Mouse (Mus musculus) embryonic facial prominence, embryonic 15.5 days (tissue): ENCODE measurements around the gene Vmn2r80. TPM values are rescaled to one million over a fixed set of nuclear protein-coding genes. Genes with fewer than 3 reads are reported as not detected.
"Not testable (repeated sequence)": the region's sequence is repeated elsewhere in the genome, so short reads cannot be mapped to it uniquely, and the experiment has no call there.

Source experiments
- ATAC-seq: fragments of 200-750 bp; cut with Nextera tagmentation; 2 replicates; pipeline ENCODE4 v1.8.0; 2017; ENCODE audit warnings: low read depth, moderate TSS enrichment; ENCODE audit not compliant: insufficient number of reproducible peaks, low FRiP score, low TSS enrichment
- H3K27ac ChIP-seq: fragments of 300-500 bp; sonication (generic); replicated peaks from 2 replicates; pipeline ENCODE4 v1.5.1; 2015; ENCODE audit warnings: mild to moderate bottlenecking, inconsistent platforms
- H3K27me3 ChIP-seq: fragments of 300-500 bp; sonication (generic); 2 replicates; pipeline ENCODE4 v1.6.1; 2015; ENCODE audit warnings: inconsistent platforms
- H3K36me3 ChIP-seq: fragments of 300-500 bp; sonication (generic); 2 replicates; pipeline ENCODE4 v1.6.1; 2015; ENCODE audit warnings: mild to moderate bottlenecking, inconsistent platforms
- H3K4me1 ChIP-seq: fragments of 300-500 bp; sonication (generic); 2 replicates; pipeline ENCODE4 v1.6.1; 2015; ENCODE audit warnings: inconsistent platforms
- H3K4me2 ChIP-seq: fragments of 300-500 bp; sonication (generic); replicated peaks from 2 replicates; pipeline ENCODE4 v1.6.1; 2015; ENCODE audit warnings: mild to moderate bottlenecking, inconsistent platforms
- H3K4me3 ChIP-seq: fragments of 300-500 bp; sonication (generic); replicated peaks from 2 replicates; pipeline ENCODE4 v1.5.1; 2015; ENCODE audit warnings: mild to moderate bottlenecking, inconsistent platforms
- H3K9ac ChIP-seq: fragments of 300-500 bp; sonication (generic); 2 replicates; pipeline ENCODE4 v1.6.1; 2015; ENCODE audit warnings: inconsistent platforms
- H3K9me3 ChIP-seq: fragments of 300-500 bp; sonication (generic); replicated peaks from 2 replicates; pipeline ENCODE4 v1.6.1; 2016; ENCODE audit warnings: inconsistent platforms
- WGBS: fragments of 180-500 bp; shearing (Covaris S2); methylation state at CpG from one replicate; pipeline ENCODE4 v1.1.7; 2015; 5-methylcytosine and 5-hydroxymethylcytosine counted together
- polyA plus RNA-seq: library from polyadenylated mRNA; unstranded; fragments of >200 nt; fragmentation: Nextera tagmentation; extraction: Ambion mirVana; gene quantifications from 2 replicates; pipeline ENCODE4 v1.2.1, GENCODE M21; 2015

Vmn2r80 gene
- polyA plus RNA-seq = not detected in 2 replicates

DNA sequence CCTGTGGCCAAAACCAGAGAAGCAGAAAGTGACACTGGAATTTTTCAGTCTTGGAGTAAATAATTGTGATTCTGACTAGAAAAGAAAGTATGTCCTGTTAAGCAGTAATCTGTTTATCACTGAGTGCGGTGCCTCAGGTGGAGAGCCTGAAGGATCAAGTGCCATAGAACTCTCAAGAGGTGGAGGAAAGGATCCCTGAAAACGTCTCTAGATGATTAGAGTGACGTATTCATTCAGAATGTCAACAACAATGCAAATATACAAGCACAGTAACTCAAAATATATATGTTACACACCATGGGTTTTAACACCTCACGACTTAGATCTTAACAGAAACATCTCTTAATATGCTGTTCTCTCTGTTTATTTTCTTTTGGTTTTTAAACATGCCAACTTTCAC lies at the start of gene Vmn2r80:
Vmn2r80 (plus strand) TSS at position 301 of the 400 bp plus-strand sequence.
- not testable (repeated sequence) for H3K4me2 ChIP-seq, H3K27ac ChIP-seq, H3K4me1 ChIP-seq, ATAC-seq, H3K36me3 ChIP-seq, H3K9ac ChIP-seq, H3K9me3 ChIP-seq, H3K4me3 ChIP-seq, H3K27me3 ChIP-seq
- WGBS = 70% methylated on average over 4 of the region's 4 CpGs

DNA sequence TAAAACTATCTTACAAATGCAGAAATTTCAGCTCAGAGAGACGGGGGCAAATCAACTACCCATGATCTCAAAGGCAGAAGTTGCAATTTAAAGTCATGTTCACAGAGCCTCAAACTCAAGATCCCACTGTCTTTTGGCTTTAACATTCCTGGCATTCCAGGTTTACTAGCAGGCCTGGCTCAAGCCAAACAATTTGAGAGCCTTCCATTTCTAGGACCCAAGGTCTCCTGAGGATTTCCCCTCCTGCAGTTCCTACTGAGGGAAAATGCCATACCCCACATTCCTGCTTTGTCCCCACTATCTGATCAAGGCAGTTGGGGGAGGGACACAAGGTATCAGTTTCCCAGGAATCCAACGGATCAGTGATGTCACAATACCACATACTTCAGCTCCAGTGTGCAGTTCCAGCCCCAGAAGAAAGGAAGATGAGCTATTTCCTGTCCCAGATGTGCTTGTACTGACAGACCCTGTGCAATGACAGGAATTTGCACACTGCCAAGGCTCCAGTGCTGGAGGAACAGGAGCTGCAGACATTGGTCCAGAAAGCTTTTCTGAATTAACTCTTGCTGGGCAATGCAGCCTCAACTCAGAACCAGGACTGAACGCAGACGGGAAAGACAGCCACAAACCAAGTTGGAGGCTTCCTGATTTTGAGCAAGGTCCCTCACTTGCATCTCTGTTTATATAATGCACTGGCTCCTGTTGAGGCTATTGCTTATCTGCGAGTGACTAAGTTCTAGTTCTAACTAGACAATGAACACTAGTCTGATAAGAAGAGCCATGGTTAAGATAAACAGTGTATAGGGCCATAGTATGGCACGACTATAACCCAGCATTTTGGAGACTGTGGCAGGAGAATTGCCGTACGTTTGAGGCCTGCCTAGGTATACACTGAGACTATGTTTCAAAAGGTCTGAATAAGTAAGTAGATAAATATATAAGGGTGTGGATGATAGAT lies 42.0 kb upstream of the Vmn2r80 start:
- Histone ChIP-seq H3K27ac (no peak overlapping the region; the same call in 1 of the 2 replicates), H3K9ac (no peak overlapping the region), H3K4me3 (no peak overlapping the region), H3K27me3 (no peaks in the 10 kb centered on the region), H3K4me2 (no peak overlapping the region), H3K36me3 (no peaks in the 10 kb centered on the region), H3K4me1 (peaks cover 6% of the 10 kb centered on the region; the same call in 1 of the 2 replicates), H3K9me3 (no peaks in the 10 kb centered on the region)
- ATAC-seq = no peak
- 45% methylated on average over 8 of the region's 8 CpGs for WGBS

DNA sequence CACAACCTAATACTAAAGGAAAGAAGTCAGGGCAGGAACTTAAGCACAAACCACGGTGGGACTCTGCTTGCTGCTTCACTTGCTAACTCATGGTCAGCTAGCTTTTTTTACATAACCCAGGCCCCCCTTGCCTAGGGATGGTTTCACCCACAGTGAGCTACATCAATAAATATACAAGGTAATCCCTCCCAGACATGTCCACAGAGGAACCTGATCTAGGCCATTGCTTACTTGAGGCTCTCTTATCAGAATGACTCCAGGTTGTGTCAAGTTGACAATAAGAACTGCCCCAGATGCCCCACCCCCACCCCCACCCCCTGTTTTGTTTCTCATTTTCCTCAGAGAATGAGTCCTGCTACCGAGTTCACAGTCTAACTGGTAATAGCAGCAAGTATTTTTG lies 41.0 kb upstream of the Vmn2r80 start:
- Histone ChIP-seq H3K4me2 (no peak overlapping the region), H3K9me3 (no peaks in the 10 kb centered on the region), H3K27ac (no peak overlapping the region), H3K36me3 (no peaks in the 10 kb centered on the region), H3K4me3 (no peak overlapping the region), H3K9ac (no peak overlapping the region), H3K4me1 (peaks cover 6% of the 10 kb centered on the region; the same call in 1 of the 2 replicates), H3K27me3 (no peaks in the 10 kb centered on the region)
- ATAC-seq = no peak
- WGBS = 67% methylated on average over 2 of the region's 2 CpGs

- no peaks in the 10 kb centered on the region for H3K36me3 ChIP-seq
- H3K9me3 ChIP-seq = no peaks in the 10 kb centered on the region
- peaks cover 6% of the 10 kb centered on the region; the same call in 1 of the 2 replicates for H3K4me1 ChIP-seq
- no peak overlapping the region for H3K4me2 ChIP-seq
- 85% methylated on average over 1 of the region's 1 CpGs for WGBS
- no peak overlapping the region for H3K9ac ChIP-seq
- no peak for ATAC-seq
- H3K4me3 ChIP-seq = no peak overlapping the region
- no peak overlapping the region for H3K27ac ChIP-seq
- no peaks in the 10 kb centered on the region for H3K27me3 ChIP-seq
Observed at GRCm38 (mm10) chr10:79109156-79109555, 39.4 kb upstream of the Vmn2r80 start.

GRCm38 (mm10) chr10:79110482-79110881 lies 38.1 kb upstream of the Vmn2r80 start:
- no peak overlapping the region for H3K4me2 ChIP-seq
- no peaks in the 10 kb centered on the region for H3K9me3 ChIP-seq
- no peaks in the 10 kb centered on the region for H3K36me3 ChIP-seq
- H3K4me1 ChIP-seq = peaks cover 6% of the 10 kb centered on the region; the same call in 1 of the 2 replicates
- no peak overlapping the region for H3K27ac ChIP-seq
- no peaks in the 10 kb centered on the region for H3K27me3 ChIP-seq
- WGBS = 86% methylated on average over 5 of the region's 5 CpGs
- H3K9ac ChIP-seq = no peak overlapping the region
- 0 out of 2 replicates have a peak, but pooled peaks have one; percentile 11 for ATAC-seq
- no peak overlapping the region for H3K4me3 ChIP-seq

GRCm38 (mm10) chr10:79115085-79115484 lies 33.5 kb upstream of the Vmn2r80 start:
- Histone ChIP-seq H3K27me3 (no peaks in the 10 kb centered on the region), H3K9me3 (no peaks in the 10 kb centered on the region), H3K4me3 (no peak overlapping the region), H3K4me1 (peaks cover 3% of the 10 kb centered on the region; the same call in 1 of the 2 replicates), H3K9ac (no peak overlapping the region), H3K36me3 (no peaks in the 10 kb centered on the region), H3K27ac (no peak overlapping the region), H3K4me2 (no peak overlapping the region)
- no peak for ATAC-seq
- WGBS = 69% methylated on average over 1 of the region's 1 CpGs

DNA sequence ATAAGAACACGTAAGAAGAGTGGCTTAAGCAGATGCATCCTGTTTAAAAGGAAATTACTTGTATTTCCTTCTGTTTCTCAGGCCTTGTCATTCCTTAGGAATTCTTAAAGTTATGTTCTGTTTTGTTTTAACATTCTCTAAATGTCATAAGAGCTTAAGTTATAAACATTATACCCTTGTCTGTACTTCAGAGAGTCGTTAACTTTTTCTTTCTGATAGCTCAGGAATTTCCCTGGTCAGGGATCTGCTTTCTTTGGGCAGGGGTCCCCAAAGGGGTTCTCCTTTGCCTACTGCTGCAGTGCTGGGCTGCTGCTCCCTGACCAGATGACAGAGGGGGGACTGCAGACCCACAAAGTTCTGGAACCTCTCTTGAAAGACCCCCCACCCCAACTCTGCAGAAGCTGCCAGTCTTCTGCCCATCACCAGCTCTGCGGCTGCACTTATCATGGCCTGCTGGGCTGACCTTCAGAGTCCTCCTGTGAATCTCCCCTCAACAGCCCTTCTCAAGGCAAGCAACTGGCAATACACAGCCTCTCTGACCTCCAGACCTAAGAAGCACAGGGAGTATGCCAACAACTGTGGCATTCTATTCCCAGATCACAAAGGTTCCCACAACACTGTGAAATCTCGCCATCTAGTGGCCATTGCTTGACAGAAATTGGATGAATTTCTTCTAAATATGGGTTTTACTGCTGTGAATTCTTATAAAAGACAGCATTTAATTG lies 32.3 kb upstream of the Vmn2r80 start:
- no peak overlapping the region for H3K4me3 ChIP-seq
- no peak overlapping the region for H3K9ac ChIP-seq
- H3K36me3 ChIP-seq = no peaks in the 10 kb centered on the region
- no peak overlapping the region for H3K27ac ChIP-seq
- no peaks in the 10 kb centered on the region for H3K9me3 ChIP-seq
- H3K27me3 ChIP-seq = no peaks in the 10 kb centered on the region
- peaks cover 3% of the 10 kb centered on the region; the same call in 1 of the 2 replicates for H3K4me1 ChIP-seq
- no peak for ATAC-seq
- no peak overlapping the region for H3K4me2 ChIP-seq
- 30% methylated on average over 4 of the region's 4 CpGs for WGBS

DNA sequence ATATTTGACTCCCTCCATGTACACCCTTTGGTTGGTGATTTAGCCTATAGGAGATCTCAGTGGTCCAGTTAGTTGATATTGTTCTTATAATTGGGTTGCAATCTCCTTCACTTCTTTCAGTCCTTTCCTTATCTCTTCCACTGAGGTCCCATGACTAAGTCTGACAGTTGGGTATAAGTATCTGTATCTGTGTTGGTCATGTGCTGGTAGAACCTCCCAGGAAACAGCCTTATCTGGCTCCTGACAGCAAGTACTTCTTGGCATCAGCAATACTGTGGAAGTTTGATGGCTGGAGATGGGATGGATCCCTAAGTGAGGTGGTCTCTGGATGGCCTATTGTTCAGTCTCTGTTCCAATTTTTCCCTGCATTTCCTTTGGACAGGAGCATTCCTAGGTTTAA lies 3.0 kb downstream of the Vmn2r80 start:
- Histone ChIP-seq H3K36me3 (no peaks in the 10 kb centered on the region), H3K27me3 (no peaks in the 10 kb centered on the region), H3K27ac (no peak overlapping the region), H3K9ac (no peak overlapping the region), H3K9me3 (no peaks in the 10 kb centered on the region), H3K4me1 (no peaks in the 10 kb centered on the region), H3K4me2 (no peak overlapping the region), H3K4me3 (no peak overlapping the region)
- ATAC-seq = no peak

DNA sequence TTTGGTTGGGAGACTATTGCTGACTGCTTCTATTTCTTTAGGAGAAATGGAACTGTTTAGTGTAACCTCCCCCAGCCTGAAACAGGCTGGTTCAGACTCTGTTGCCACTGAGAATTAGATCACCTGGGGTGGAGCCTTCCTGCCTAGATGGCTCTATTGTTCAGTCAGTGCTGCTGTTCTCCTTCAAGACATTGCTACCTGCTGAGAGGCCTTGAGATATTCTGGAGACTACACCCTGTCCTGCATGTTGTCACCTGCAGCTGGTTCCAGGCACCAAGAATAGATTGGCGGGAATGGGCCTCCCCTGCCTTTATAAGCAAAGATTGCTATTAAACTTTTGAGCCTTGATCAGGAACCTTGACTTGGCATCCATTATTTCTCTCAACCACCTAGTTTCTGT lies 51.4 kb downstream of the Vmn2r80 start:
- 78% methylated on average over 1 of the region's 1 CpGs for WGBS
- not testable (repeated sequence) for H3K27me3 ChIP-seq, H3K36me3 ChIP-seq, H3K27ac ChIP-seq, H3K4me3 ChIP-seq, H3K9me3 ChIP-seq, ATAC-seq, H3K4me2 ChIP-seq, H3K4me1 ChIP-seq, H3K9ac ChIP-seq

GRCm38 (mm10) chr10:79220432-79220831 lies 71.9 kb downstream of the Vmn2r80 start:
- Histone ChIP-seq H3K4me3 (no peak overlapping the region), H3K9me3 (no peaks in the 10 kb centered on the region), H3K36me3 (no peaks in the 10 kb centered on the region), H3K27me3 (no peaks in the 10 kb centered on the region), H3K4me1 (no peaks in the 10 kb centered on the region), H3K27ac (no peak overlapping the region), H3K9ac (no peak overlapping the region), H3K4me2 (no peak overlapping the region)
- no peak for ATAC-seq

GRCm38 (mm10) chr10:79221606-79222005 lies 73.0 kb downstream of the Vmn2r80 start:
- Histone ChIP-seq H3K4me3 (no peak overlapping the region), H3K27ac (no peak overlapping the region), H3K36me3 (no peaks in the 10 kb centered on the region), H3K9ac (no peak overlapping the region), H3K27me3 (no peaks in the 10 kb centered on the region), H3K9me3 (no peaks in the 10 kb centered on the region), H3K4me1 (no peaks in the 10 kb centered on the region), H3K4me2 (no peak overlapping the region)
- no peak for ATAC-seq
